Mouse (Mus musculus) intestine, postnatal 0 days (tissue): ENCODE results near the gene AA986860. TPM values are rescaled to one million over a fixed set of nuclear protein-coding genes. Genes with fewer than 3 reads are reported as not detected.

Experiments
- ATAC-seq: fragments of 200-750 bp; cut with Nextera tagmentation; 2 replicates; pipeline ENCODE4 v1.8.0; 2017; ENCODE audit warnings: mild to moderate bottlenecking, moderate TSS enrichment, moderate library complexity
- H3K27ac ChIP-seq: fragments of 300-500 bp; sonication (generic); 2 replicates; pipeline ENCODE4 v1.5.1; 2014; ENCODE audit warnings: mild to moderate bottlenecking, low read depth, low read length, moderate library complexity
- H3K27me3 ChIP-seq: fragments of 300-500 bp; sonication (generic); replicated peaks from 2 replicates; pipeline ENCODE4 v1.6.1; 2014; ENCODE audit warnings: low read length, mixed read lengths; ENCODE audit not compliant: control insufficient read depth, insufficient read depth
- H3K36me3 ChIP-seq: fragments of 300-500 bp; sonication (generic); 2 replicates; pipeline ENCODE4 v1.6.1; 2014; ENCODE audit warnings: mild to moderate bottlenecking, moderate library complexity; ENCODE audit not compliant: control insufficient read depth, insufficient read depth
- H3K4me1 ChIP-seq: fragments of 300-500 bp; sonication (generic); replicated peaks from 2 replicates; pipeline ENCODE4 v1.6.1; 2014; ENCODE audit warnings: antibody characterized with exemption, low read length, mixed read lengths; ENCODE audit not compliant: control insufficient read depth, insufficient read depth
- H3K4me2 ChIP-seq: fragments of 300-500 bp; sonication (generic); replicated peaks from 2 replicates; pipeline ENCODE4 v1.6.1; 2014; ENCODE audit warnings: low read depth, mild to moderate bottlenecking, moderate library complexity
- H3K4me3 ChIP-seq: fragments of 300-500 bp; sonication (generic); 2 replicates; pipeline ENCODE4 v1.5.1; 2014; ENCODE audit warnings: low read depth, low read length
- H3K9ac ChIP-seq: fragments of 300-500 bp; sonication (generic); 2 replicates; pipeline ENCODE4 v1.6.1; 2014; ENCODE audit warnings: mild to moderate bottlenecking, low read depth, low read length
- H3K9me3 ChIP-seq: fragments of 300-500 bp; sonication (generic); 2 replicates; pipeline ENCODE4 v1.6.1; 2016; ENCODE audit warnings: mixed run types; ENCODE audit not compliant: control insufficient read depth
- CTCF ChIP-seq: sonication (generic); IDR thresholded peaks from 2 replicates; pipeline ENCODE4 v1.5.1; 2016; ENCODE audit warnings: low read depth, mild to moderate bottlenecking, control low read depth, antibody characterized with exemption, moderate library complexity
- WGBS: fragments of 180-500 bp; shearing (Covaris S2); extraction: QIAGEN DNeasy Blood & Tissue Kit; methylation state at CpG from one replicate; pipeline ENCODE4 v1.1.7; 2014; 5-methylcytosine and 5-hydroxymethylcytosine counted together
- polyA plus RNA-seq: library from polyadenylated mRNA; unstranded; fragments of >200 nt; fragmentation: Nextera tagmentation; extraction: Ambion mirVana; gene quantifications from 2 replicates; pipeline ENCODE4 v1.2.1, GENCODE M21; 2015

The AA986860 gene
- polyA plus RNA-seq, 1 experiment from 2014 or later: 42.3 TPM

- ATAC-seq: peak; percentile 1; the same call in 1 of the 2 replicates
- 34% methylated on average over 13 of the region's 13 CpGs for WGBS
- no peak for TF ChIP-seq CTCF
- no peaks in the 10 kb centered on the region for H3K9me3 ChIP-seq
- H3K36me3 ChIP-seq: no peaks in the 10 kb centered on the region
- H3K4me1 ChIP-seq: peaks cover 5% of the 10 kb centered on the region; the same call in 1 of the 2 replicates
- peak overlapping the region; percentile 49 for H3K4me3 ChIP-seq
- peak overlapping the region; percentile 37; the same call in 1 of the 2 replicates for H3K27ac ChIP-seq
- peak overlapping the region; percentile 62 for H3K4me2 ChIP-seq
- H3K9ac ChIP-seq: 0 out of 2 replicates have a peak overlapping the region, but pooled peaks have one; percentile 17
- no peaks in the 10 kb centered on the region for H3K27me3 ChIP-seq
These were observed 1.2 kb downstream of the AA986860 start for GRCm38 (mm10) chr1:130732706-130733658.

- Histone ChIP-seq H3K36me3 (0 out of 2 replicates have a peak, but pooled peaks cover 5% of the 10 kb centered on the region), H3K4me3 (peak overlapping the region; percentile 49), H3K27me3 (no peaks in the 10 kb centered on the region), H3K4me1 (peaks cover 5% of the 10 kb centered on the region; the same call in 1 of the 2 replicates), H3K9me3 (no peaks in the 10 kb centered on the region), H3K9ac (no peak overlapping the region), H3K27ac (peak overlapping the region; percentile 37), H3K4me2 (peak overlapping the region; percentile 62)
- peak; percentile 40 for ATAC-seq
- TF ChIP-seq CTCF: no peak
- WGBS: 46% methylated on average over 4 of the region's 4 CpGs
These were observed 1.9 kb downstream of the AA986860 start for GRCm38 (mm10) chr1:130733671-130734070.

- no peaks in the 10 kb centered on the region for H3K9me3 ChIP-seq
- H3K36me3 ChIP-seq: 0 out of 2 replicates have a peak, but pooled peaks cover 5% of the 10 kb centered on the region
- peak overlapping the region; percentile 22; the same call in 1 of the 2 replicates for H3K9ac ChIP-seq
- TF ChIP-seq CTCF: no peak
- no peak for ATAC-seq
- H3K4me2 ChIP-seq: peak overlapping the region; percentile 62
- H3K4me3 ChIP-seq: peak overlapping the region; percentile 49
- 9% methylated on average over 5 of the region's 5 CpGs for WGBS
- H3K27ac ChIP-seq: peak overlapping the region; percentile 37
- peaks cover 5% of the 10 kb centered on the region; the same call in 1 of the 2 replicates for H3K4me1 ChIP-seq
- no peaks in the 10 kb centered on the region for H3K27me3 ChIP-seq
These were observed 2.7 kb downstream of the AA986860 start for GRCm38 (mm10) chr1:130734452-130734851.

GRCm38 (mm10) chr1:130734852-130735251 lies 3.1 kb downstream of the AA986860 start:
- WGBS: 19% methylated on average over 8 of the region's 8 CpGs
- TF ChIP-seq CTCF: no peak
- Histone ChIP-seq H3K9me3 (no peaks in the 10 kb centered on the region), H3K4me3 (peak overlapping the region; percentile 49), H3K27me3 (no peaks in the 10 kb centered on the region), H3K36me3 (0 out of 2 replicates have a peak, but pooled peaks cover 5% of the 10 kb centered on the region), H3K27ac (peak overlapping the region; percentile 57), H3K4me2 (peak overlapping the region; percentile 62), H3K9ac (peak overlapping the region; percentile 22; the same call in 1 of the 2 replicates), H3K4me1 (peaks cover 5% of the 10 kb centered on the region; the same call in 1 of the 2 replicates)
- ATAC-seq: no peak

GRCm38 (mm10) chr1:130737411-130737881 lies 5.7 kb downstream of the AA986860 start:
- H3K4me3 ChIP-seq: no peak overlapping the region
- 22% methylated on average over 11 of the region's 11 CpGs for WGBS
- no peaks in the 10 kb centered on the region for H3K9me3 ChIP-seq
- H3K9ac ChIP-seq: no peak overlapping the region
- H3K4me2 ChIP-seq: peak overlapping the region; percentile 38
- no peaks in the 10 kb centered on the region for H3K27me3 ChIP-seq
- peak; percentile 64 for ATAC-seq
- 0 out of 2 replicates have a peak overlapping the region, but pooled peaks have one; percentile 15 for H3K27ac ChIP-seq
- peaks cover 20% of the 10 kb centered on the region for H3K4me1 ChIP-seq
- TF ChIP-seq CTCF: no peak
- peaks cover 29% of the 10 kb centered on the region for H3K36me3 ChIP-seq

GRCm38 (mm10) chr1:130737916-130738315 lies 6.1 kb downstream of the AA986860 start:
- TF ChIP-seq CTCF: no peak
- H3K4me1 ChIP-seq: peaks cover 20% of the 10 kb centered on the region
- no peaks in the 10 kb centered on the region for H3K9me3 ChIP-seq
- no peak for ATAC-seq
- H3K4me3 ChIP-seq: no peak overlapping the region
- no peak overlapping the region for H3K4me2 ChIP-seq
- H3K9ac ChIP-seq: no peak overlapping the region
- H3K27me3 ChIP-seq: no peaks in the 10 kb centered on the region
- WGBS: 67% methylated on average over 7 of the region's 7 CpGs
- H3K36me3 ChIP-seq: peaks cover 34% of the 10 kb centered on the region
- peak overlapping the region; percentile 9 for H3K27ac ChIP-seq
